Mouse (Mus musculus) erythroblast, adult 5-6 weeks (primary cell): ENCODE results near the gene Zbtb22. TPM values are rescaled to one million over a fixed set of nuclear protein-coding genes. Genes with fewer than 3 reads are reported as not detected.
A peak's percentile ranks its signal among the peaks of the same experiment; 100 is the strongest.

Experiments used
- ATAC-seq: replicated peaks from 2 replicates; pipeline ENCODE4 v1.8.0; 2016; ENCODE audit warnings: moderate number of reproducible peaks, mild to moderate bottlenecking, moderate TSS enrichment, inconsistent platforms; ENCODE audit not compliant: poor library complexity, low FRiP score, severe bottlenecking
- total RNA-seq, 2 experiments: library from RNA; stranded (forward) in 1 of 2; stranded (reverse) in 1 of 2; fragments of 150-400 nt in 1 of 2; fragments of 200-764, 138-1000 nt in 1 of 2; gene quantifications; 2 replicates each; pipeline versions ENCODE4 v1.2.3 to v1.2.4; 2015 to 2017; ENCODE audit warnings: low replicate concordance in 2 of 2

Gene Zbtb22
- total RNA-seq, 2 experiments from 2014 or later, result 7.9 to 8.8 TPM

DNA sequence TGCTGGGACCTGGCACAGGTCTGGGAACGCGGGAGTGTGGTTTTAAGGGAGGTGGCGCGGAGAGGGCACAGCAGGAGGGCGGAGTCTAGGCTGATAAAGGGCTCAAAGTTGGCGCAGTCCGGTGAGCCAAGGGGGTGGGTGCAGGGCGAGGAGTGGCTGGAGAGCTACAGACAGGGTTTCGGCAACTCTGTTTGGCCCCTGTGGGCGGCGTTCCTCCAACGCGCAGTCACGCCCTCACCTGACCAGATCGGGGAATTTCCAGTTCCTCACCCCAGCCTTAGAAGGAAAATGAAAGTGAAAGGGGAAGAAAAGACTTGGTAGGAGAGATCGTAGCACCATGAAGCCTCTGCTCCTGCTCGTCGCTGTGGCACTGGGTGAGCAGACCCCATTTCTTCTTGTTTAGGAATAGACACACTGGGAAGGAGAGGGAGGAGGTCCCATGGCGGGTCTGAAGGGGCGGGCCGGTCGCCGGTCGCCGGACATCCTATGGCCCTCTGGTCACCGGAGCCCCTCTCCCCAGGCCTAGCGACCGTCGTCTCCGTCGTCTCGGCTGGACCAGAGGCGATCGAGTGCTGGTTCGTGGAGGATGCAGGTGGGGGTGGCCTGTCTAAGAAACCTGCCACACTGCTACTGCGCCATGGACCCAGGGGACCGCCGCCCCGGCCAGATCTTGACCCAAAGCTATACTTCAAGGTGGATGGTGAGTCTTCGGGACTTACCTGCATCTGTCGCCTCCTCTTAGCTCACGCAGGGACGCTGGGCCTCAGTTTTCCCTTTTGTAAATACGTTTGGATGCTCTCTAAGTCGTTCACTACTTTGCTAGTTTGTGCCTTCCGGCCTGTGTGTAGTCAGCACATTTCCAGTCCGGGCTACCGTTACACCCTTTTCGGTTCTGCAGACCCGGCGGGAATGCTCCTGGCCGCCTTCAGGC is 3.9 kb downstream of the Zbtb22 start:
- peak; percentile 68 for ATAC-seq

DNA sequence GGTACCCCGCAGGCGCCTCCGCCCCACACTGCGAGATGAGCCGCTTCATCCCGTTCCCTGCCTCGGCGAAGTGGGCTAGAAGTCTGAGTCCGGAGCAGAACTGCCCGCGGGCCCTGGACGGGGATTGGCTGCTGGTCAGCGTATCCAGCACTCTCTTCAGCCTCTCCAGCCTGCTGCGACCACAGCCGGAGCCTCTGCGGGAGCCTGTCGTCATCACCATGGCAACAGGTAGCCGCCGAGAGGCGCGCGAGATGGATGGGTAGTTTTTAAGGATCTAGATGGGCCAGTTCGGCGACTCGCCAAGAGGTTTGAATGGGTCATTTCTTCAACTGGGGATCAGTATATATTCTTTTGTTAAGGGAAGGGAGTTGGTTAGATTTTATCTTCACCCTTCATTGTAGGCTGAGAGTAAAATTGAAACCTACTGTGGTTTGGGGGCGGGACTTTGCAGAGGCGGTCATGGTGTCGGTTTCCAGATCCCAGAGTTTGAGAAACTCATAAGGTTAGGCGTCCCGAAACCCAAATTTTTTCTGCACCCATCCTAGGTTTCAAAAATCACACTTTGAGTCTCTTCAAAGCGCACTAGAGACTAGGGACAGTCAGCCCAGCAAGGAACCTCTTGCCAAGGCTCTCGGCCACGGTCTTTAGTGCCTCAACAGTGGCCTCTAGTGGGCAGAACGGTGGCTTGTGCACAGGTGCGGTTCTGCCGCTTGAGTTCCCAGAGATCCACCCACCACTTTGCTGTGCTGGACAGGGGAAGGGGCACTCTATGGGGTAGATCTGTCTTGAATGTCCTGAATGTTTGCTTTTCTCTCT is 4.8 kb downstream of the Zbtb22 start:
- ATAC-seq, result peak; percentile 61

DNA sequence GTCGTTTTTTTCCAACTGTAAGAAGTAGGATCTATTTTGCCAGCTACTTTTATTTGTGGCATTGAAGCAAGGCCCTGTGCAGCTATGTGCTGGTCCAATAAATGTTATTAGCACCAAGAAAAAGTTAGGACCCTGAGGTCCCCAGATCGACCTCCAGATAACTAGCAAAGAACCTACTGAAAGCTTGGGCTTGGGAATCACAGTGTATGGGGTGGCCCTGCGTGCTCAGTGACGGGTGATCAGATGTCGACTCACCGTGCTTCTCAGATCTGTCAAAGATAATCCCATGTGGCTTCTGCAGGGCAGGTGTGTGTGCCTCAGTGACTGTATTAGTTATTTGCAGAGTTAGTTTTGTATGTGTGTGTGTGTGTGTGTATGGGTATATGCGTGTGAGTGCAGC is 5.7 kb downstream of the Zbtb22 start:
- no peak for ATAC-seq

DNA sequence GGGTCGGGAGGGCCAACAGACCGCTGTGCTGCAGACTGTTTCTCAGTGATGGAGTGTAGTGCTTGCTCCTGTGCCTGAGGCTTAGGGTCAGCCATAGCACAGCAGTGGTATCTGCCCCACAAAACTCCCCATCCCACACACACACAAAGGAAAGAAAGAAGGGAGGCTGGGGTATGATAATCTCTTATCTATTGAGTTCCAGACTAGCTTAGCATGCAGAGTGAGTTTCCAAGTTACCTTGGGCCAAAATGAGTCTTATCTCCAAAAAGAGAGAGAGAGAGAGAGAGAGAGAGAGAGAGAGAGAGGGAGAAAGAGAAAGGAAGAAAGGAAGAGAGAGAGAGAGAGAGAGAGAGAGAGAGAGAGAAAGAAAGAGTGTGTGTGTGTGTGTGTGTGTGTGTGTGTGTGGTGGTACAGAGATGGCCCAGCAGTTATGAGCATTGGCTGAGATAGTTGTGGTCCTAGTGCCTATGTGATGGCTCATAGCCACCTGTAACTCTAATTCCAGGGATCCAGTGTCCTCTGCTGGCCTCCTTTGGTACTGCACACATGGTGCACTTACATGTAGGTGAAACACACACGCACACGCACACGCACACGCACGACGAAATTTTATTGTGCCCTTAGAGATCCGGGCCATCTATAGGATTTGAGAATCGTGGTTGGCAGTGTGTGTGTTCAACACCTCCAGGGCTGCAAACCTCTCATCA is 9.0 kb downstream of the Zbtb22 start:
- ATAC-seq, result no peak

DNA sequence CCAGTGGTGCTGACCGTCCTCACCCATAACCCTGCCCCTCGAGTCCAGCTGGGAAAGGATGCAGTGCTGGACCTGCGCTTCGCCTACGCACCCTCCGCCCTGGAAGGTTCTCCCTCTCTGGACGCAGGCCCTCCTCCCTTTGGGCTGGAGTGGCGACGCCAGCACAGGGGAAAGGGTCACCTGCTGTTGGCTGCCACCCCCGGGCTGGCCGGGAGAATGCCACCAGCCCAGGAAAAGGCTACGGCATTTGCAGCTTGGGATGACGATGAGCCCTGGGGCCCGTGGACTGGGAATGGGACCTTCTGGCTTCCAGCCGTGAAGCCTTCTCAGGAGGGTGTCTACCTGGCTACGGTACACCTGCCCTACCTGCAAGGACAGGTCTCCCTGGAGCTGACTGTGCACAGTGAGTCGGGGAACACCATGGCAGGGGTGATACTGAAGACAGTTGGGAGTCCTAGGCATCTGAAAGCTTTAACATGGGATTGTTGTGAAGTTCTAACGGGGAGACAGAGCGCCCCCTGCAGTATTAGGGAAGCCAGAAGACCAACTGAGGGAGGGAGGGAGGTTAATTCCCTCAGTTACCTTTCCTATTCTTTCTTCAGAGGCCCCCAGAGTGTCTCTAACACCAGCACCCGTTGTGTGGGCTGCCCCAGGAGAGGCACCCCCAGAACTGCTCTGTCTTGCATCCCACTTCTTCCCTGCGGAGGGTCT is 9.9 kb downstream of the Zbtb22 start:
- no peak for ATAC-seq

DNA sequence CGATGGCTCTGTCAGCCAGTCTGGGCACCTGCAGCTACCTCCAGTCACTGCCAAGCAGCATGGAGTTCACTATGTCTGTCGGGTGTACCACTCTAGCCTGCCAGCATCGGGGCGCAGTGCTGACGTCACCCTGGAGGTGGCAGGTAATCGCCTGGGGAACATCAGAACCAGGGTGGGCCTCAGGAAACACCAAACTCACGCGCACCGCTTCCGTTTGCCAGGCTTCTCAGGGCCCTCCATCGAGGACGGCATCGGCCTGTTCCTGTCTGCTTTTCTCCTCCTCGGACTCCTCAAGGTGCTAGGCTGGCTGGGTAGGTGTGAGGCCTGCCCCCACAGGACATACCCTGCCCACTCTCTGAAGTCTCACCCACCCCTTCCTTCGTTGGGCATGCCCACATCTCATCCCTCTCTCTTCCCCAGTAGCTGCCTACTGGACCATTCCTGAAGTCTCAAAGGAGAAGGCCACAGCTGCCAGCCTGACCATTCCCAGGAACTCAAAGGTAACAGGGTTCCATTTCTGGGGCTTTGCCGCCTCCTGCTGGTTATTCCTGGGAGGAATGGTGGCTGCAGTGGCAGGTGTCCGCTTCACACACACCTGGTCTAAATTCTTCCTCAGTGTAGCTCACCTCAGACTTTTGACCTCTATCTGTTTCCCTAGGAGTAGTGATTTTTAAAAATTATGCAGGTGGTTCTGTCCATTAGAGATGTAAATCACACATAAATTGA is 10.7 kb downstream of the Zbtb22 start:
- no peak for ATAC-seq

DNA sequence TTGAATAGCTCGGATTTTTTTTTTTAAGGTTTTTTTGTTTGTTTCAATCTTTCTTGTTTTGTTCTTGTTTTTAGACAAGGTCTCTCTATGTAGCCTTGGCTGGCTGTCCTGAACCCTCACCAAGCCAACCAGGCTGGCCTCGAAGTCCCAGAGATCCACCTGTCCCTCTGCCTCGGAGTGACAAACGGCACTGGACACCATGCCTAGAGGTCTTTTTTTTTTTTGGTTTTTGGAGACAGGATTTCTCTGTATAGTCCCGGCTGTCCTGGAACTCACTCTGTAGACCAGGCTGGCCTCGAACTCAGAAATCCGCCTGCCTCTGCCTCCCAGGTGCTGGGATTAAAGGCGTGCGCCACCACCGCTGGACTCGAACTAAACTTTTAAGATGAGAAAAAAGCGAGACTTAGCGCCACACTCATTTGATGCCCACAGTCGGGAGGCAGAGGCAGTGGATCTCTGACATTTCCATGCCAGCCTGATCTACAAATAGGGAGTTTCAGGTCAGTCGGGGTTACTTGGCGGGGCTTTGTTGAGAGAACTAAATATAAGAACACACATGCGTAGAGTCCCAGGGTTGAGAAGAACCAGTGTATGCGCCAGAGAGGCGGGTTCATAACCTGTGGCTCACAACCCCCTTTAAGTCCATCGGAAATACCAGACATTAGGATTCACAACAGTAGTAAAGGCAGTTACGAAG is 12.7 kb downstream of the Zbtb22 start:
- ATAC-seq, result no peak

DNA sequence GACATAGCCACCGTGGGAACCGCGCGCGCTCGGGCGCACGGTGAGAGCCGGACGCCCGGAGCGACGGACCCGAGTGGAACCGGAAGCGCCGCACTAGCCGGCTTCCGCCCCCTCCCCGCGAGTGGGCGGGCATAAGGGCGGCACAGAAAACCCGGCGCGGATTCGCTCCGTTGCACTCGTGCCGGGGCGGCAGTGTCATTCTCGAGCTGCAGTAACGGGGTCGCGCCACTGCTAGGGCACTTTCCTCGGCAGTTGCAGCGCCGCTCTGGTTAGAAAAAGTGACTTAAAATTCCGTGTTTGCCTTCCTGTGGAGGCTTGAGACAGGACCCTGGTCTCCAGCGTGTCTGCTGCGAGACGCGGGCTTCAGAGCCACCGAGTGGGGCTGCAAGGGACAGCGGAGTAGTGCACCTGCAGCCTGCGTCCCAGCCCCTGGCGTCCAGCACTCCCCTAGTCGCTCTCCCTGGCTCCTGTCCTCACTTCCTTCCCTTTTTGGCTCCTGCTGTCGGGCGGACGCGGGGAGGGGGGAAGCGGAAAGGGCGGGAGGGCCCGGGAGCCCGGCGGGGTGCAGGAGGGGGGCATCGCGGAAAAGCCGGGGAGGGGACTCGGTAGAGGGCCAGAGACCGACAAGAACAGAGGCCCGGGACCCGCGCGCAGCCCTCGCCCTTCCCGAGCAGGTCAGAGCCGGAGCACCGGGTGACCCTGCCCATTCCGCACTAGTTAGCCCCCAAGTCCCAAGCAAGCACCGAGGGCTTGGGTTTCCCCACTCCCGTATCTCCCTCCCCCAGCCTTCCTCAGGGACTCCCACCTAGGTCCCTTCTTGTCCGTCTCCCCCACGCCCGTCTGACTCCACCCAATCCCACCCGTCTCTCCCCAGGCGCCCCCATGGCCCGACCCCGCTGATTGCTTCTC is 13.9 kb downstream of the Zbtb22 start, which contains the start of gene Rgl2:
Rgl2 (plus strand) TSS at position 173 of the 909 bp plus-strand sequence.
- ATAC-seq, result peak; percentile 89

DNA sequence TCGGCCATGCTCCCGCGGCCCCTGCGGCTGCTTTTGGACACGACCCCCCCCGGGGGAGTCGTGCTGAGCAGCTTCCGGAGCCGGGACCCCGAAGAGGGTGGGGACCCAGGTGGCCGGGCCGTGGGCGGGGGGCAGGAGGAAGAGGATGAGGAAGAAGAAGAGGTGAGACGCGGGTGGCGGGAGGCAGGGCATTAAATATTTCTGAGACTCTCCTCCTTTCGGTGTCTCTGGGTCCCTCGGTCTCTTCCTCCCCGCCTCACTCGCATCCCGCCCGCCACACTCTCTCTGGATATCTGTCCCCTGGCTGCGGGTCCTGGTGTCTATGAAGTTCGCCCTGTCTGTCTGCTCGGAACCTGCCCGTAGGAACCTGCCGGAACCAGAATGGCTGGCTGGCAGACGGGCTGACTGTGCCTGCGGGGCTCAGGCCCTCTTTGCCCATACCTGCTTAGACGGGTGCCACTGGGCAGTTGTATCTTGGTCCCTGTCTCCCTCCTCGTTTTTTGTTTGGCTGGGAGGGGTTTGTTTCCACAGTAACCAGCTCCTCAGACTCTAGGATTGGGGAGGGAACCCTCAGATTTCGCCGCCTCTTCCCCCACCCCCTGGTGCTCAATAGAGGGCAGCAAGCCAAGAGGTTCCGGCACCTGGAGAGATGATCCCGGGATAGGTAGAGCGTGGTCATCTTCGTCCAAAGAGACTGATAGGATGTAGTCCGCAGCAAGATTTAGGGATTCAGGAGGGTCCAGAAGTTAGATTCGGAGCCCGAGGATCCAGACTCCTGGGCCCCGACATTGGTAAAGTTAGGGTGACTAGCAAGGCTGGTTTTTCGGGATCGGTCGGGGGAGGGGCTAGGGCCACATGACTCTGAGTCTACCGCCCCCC is 14.8 kb downstream of the Zbtb22 start:
- ATAC-seq, result no peak

DNA sequence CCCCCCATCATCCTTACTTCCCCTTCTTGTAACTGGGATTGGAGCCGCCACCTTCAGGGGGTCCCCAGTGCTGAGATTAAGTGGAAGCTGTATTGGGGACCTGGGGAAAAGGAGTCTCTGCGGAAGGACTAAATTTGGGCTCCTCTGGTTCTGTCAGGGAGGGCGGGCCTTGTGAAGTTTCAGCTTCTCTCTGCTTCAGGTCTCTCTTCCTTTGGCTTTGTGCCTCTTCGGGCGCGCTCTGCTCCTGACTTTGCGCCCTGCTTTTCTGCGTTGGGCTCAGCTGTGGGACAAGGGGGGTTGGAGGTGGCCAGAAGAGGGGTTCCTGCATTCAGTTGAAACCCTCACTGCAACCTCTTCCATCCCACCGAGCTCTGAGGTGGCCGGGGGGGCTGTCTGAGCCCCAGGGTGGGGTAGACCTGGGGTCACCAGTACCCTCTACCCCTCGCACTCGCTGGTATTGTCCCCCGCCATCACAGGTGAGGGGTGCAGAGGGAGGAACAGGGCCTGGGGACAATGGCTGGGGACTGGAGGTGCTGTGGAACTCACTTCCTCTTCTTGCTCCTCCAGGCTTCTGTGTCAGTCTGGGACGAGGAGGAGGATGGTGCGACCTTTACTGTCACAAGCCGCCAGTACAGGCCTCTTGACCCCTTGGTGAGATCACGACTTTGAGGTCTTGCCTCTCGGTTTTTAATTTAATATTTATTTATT is 15.6 kb downstream of the Zbtb22 start:
- no peak for ATAC-seq

DNA sequence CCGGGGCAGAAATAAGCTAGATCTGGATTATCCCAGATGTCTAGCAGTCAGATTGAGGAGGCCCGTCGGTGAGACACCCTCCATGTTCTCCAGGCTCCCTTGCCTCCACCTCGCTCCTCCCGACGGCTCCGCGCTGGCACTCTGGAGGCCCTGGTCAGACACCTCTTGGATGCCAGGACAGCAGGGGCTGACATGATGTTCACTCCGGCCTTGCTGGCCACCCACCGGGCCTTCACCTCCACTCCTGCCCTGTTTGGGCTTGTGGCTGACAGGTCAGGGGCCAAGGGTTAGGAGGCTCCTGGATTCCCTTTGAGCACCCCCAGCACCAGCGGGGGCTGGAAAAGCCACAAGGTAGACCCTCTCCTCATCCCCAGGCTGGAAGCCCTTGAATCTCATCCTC is 16.2 kb downstream of the Zbtb22 start:
- ATAC-seq, result no peak

DNA sequence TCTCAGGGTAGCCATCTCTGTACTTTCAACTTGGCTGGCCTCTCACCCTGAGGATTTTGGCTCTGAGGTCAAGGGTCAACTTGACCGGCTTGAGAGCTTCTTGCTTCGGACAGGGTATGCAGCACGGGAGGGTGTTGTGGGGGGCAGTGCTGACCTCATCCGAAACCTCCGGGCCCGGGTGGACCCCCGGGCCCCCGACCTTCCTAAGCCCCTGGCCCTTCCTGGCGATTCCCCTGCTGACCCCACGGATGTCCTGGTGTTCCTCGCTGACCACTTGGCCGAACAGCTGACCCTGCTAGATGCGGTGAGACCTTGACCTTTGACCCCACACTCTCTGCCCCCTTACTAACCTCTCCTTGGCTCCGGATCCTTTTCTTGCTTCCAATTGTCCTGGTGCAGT is 16.7 kb downstream of the Zbtb22 start:
- ATAC-seq, result no peak

DNA sequence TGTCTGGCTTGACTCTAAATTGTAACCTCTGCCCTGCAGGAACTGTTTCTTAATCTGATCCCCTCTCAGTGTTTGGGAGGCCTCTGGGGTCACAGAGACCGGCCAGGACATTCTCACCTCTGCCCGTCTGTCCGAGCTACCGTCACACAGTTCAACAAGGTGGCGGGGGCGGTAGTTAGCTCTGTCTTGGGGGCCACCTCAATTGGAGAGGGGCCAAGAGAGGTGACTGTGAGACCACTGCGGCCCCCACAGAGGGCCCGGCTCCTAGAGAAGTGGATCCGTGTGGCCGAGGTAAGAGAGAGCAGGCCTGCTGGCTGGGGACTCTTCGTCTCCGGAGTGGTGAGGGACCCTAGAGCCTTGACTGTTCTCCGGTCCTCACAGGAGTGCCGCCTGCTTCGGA is 17.3 kb downstream of the Zbtb22 start:
- no peak for ATAC-seq

DNA sequence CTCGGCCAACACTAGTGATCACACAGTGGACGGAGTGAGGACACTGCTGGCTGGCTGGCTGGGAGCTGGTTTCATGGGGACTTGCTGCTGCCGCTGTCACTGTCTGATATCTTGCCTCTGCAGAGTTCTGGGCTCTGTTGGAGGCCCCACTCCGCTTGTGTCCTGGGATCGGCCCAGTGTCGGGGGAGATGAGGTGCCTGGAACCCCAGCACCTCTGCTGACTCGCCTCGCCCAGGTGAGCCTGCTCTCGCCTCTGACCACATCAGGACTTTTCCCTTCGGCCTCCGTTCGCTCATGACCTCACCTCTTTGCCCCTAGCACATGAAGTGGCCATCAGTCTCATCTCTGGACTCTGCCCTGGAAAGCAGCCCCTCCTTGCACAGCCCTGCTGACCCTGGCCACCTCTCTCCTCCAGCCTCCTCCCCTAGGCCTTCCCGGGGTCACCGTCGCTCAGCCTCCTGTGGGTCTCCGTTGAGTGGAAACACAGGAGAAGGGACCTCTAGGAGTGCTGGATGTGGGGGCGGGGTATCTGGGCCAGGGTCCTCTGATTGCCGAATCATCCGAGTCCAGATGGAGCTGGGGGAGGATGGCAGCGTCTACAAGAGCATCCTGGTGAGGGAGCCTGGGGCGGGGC is 19.8 kb downstream of the Zbtb22 start:
- no peak for ATAC-seq

DNA sequence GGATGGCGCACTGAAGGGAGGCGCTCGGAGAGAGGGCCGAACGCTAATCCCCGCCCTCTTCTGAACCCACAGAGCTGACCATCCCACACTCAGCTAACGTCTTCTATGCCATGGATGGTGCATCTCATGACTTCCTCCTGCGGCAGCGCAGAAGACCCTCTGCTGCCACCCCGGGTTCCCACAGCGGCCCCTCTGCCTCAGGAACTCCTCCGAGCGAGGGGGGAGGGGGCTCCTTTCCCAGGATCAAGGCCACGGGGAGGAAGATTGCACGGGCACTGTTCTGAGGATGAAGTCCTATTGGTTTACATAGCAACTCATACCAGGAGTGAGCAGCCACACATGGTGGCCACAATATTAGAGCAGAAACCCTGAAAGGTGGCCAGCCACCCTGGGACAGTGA is 21.3 kb downstream of the Zbtb22 start:
- ATAC-seq, result no peak
